Mouse (Mus musculus) brain, embryonic 14.5 days (tissue): ENCODE data around the gene Myl12a.

Source experiments
- CTCF ChIP-seq: fragments of 200-500 bp; IDR thresholded peaks from 2 replicates; pipeline ENCODE4 v1.5.1; 2012; ENCODE audit warnings: inconsistent platforms, mild to moderate bottlenecking, moderate library complexity, borderline replicate concordance; ENCODE audit not compliant: insufficient read depth, insufficient read length; ENCODE audit errors: extremely low read depth
- POLR2A ChIP-seq: fragments of 200-500 bp; IDR thresholded peaks from 2 replicates; pipeline ENCODE4 v1.6.1; 2012; ENCODE audit warnings: mild to moderate bottlenecking, inconsistent platforms, borderline replicate concordance; ENCODE audit not compliant: poor library complexity, insufficient read depth, insufficient read length, severe bottlenecking; ENCODE audit errors: extremely low read depth

- TF ChIP-seq CTCF: no peak
- TF ChIP-seq POLR2A: no peak
Measured at GRCm38 (mm10) chr17:71013105-71013504, 10.4 kb upstream of the Myl12a start.
